Mouse (Mus musculus): Measurements from ENCODE around the gene Mt3.
A peak's percentile ranks its signal among the peaks of the same experiment; 100 is the strongest.
"Not testable (repeated sequence)": the region's sequence is repeated elsewhere in the genome, so short reads cannot be mapped to it uniquely, and the experiment has no call there.

The Mt3 gene

GRCm38 (mm10) chr8:94150925-94151324 is 1.5 kb upstream of the Mt3 start:
- no peak for DNase-seq (ENCODE audit: low spot score in 2 of 2)

GRCm38 (mm10) chr8:94153451-94153850 is 1.0 kb downstream of the Mt3 start:
- DNase-seq (ENCODE audit: low spot score in 2 of 2): peak in 1 of 2 experiments; percentile 19

GRCm38 (mm10) chr8:94154537-94154936 is 2.1 kb downstream of the Mt3 start:
- DNase-seq (ENCODE audit: low spot score in 2 of 2): no peak

- no peak for DNase-seq (ENCODE audit: low spot score in 2 of 2)
These were observed 3.7 kb downstream of the Mt3 start for GRCm38 (mm10) chr8:94156092-94156491.

GRCm38 (mm10) chr8:94165772-94166171 is 13.4 kb downstream of the Mt3 start:
- not testable (repeated sequence) for DNase-seq (ENCODE audit: low spot score in 2 of 2)

- peak; percentile 81 to 94 for DNase-seq (ENCODE audit: low spot score in 2 of 2)
These were observed 14.8 kb downstream of the Mt3 start for GRCm38 (mm10) chr8:94167244-94167643.

- no peak for DNase-seq (ENCODE audit: low spot score in 2 of 2)
These were observed 17.1 kb downstream of the Mt3 start for GRCm38 (mm10) chr8:94169547-94169946.

GRCm38 (mm10) chr8:94171321-94171755 is 18.9 kb downstream of the Mt3 start:
- DNase-seq (ENCODE audit: low spot score in 2 of 2): no peak

GRCm38 (mm10) chr8:94172075-94172808 is 19.8 kb downstream of the Mt3 start, which contains the start of gene Mt2:
Gene Mt2, plus strand, starts transcription at chr8:94172664.
- peak; percentile 48 to 68 for DNase-seq (ENCODE audit: low spot score in 2 of 2)

GRCm38 (mm10) chr8:94172809-94173732 is 20.7 kb downstream of the Mt3 start:
- DNase-seq (ENCODE audit: low spot score in 2 of 2): no peak

GRCm38 (mm10) chr8:94173848-94174403 is 21.5 kb downstream of the Mt3 start:
- DNase-seq (ENCODE audit: low spot score in 2 of 2): no peak

- no peak for DNase-seq (ENCODE audit: low spot score in 2 of 2)
These were observed 22.3 kb downstream of the Mt3 start for GRCm38 (mm10) chr8:94174619-94175213.

- DNase-seq (ENCODE audit: low spot score in 2 of 2): no peak
These were observed 25.4 kb downstream of the Mt3 start for GRCm38 (mm10) chr8:94177716-94178390.

- DNase-seq (ENCODE audit: low spot score in 2 of 2): peak; percentile 75 to 85
These were observed 26.7 kb downstream of the Mt3 start, which contains the start of gene Mt1 for GRCm38 (mm10) chr8:94178857-94179712. Gene Mt1, plus strand, starts transcription at chr8:94179082.

GRCm38 (mm10) chr8:94179713-94180560 is 27.5 kb downstream of the Mt3 start:
- DNase-seq (ENCODE audit: low spot score in 2 of 2): no peak

- DNase-seq (ENCODE audit: low spot score in 2 of 2): no peak
These were observed 28.1 kb downstream of the Mt3 start for GRCm38 (mm10) chr8:94180561-94180908.

- DNase-seq (ENCODE audit: low spot score in 2 of 2): no peak
These were observed 29.9 kb downstream of the Mt3 start for GRCm38 (mm10) chr8:94182055-94182929.

GRCm38 (mm10) chr8:94183117-94183516 is 30.7 kb downstream of the Mt3 start:
- DNase-seq (ENCODE audit: low spot score in 2 of 2): peak in 1 of 2 experiments; percentile 40
